Mouse (Mus musculus): ENCODE measurements around the gene Ttll10.

DNA sequence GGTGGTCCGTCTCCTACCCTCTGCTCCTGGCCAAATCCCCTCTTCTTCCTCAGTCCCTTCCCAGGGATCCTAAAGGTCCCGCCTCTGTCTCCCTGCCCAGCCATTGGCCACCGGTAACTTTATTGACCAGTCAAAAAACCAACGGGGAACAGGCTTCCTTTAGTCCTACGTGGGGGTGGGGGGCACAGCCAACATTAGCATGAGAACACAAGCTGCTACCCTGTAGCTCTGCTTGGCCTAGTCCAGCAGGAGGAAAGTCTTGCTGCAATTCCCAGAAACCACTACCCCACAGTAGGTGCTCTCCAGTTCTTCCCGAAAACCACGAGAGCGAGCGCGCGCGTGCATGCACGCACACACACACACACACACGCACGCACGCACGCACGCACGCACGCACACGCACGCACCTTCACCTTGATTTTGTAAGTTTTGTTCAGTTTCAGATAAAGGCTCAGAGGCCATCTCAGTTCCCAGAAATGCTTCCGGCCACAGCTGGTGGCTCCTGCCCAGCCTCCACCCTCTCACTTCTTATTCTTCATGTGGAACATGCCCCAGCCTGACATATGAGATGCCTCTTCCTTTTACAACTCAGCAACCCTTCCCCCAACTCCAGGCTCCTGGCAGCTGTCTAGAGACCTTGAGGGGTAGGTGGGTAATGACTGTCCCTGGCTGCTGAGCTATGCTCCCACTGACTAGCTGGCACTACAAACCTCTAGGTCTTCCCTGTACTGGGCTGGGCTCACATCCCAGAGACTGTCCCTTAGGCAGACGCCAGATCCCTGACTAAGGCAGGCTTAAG lies 27.4 kb downstream of the Ttll10 start:
- no peak for TF ChIP-seq CTCF (IDR thresholded peaks at IDR 0.05; ENCODE audit: control insufficient read depth, insufficient read depth, insufficient replicate concordance, low read depth, low read length)
- TF ChIP-seq POLR2A (IDR thresholded peaks at IDR 0.05; ENCODE audit: control insufficient read depth, low read depth, low read length): no peak; the same call in 1 of the 2 replicates

All from testis, adult 2 months (tissue).